Mouse (Mus musculus) urinary bladder, postnatal 36 days (tissue): ENCODE measurements at regions not wholly inside any gene's neighbourhood (a gene's known extent, or its start where the extent isn't known, plus 50 kb on each side); places are given as distances from the start of the nearest gene placed in this dataset.

ENCODE experiments used
- DNase-seq, 2 experiments: peaks; one replicate each; pipeline ENCODE4 v3.0.0; 2022; ENCODE audit warnings: low spot score in 2 of 2, mixed read lengths in 1 of 2

DNA sequence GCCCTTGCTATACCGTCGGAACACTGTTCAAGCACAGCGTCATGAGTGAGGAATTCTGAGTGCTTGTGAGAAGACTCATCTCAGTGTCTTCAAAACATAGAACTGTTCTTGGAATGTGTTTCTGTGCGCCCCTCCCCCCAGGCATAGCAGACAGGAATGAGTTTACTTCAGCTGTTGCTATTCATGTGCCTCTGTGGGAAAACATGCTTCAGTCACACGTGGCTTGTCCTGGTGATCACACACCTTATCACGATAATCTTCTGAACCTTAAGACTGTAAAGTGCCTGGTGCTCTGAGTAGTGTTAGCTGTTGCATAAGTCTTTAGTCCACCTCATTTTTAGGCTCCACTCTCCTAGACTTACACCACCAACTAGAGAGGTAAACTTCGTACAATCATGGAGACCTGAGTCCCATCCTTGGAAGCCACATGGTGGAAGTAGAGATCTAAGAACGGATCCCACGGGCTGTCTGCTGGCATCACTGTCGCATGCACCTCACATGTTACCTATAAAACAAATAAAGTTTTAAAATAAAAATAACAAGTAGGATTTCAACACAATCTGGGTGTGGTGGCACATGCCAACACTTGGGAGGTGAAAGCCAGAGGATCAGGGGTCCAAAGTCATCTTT is 1143.8 kb downstream of the 4930447A16Rik start:
- no peak for DNase-seq

DNA sequence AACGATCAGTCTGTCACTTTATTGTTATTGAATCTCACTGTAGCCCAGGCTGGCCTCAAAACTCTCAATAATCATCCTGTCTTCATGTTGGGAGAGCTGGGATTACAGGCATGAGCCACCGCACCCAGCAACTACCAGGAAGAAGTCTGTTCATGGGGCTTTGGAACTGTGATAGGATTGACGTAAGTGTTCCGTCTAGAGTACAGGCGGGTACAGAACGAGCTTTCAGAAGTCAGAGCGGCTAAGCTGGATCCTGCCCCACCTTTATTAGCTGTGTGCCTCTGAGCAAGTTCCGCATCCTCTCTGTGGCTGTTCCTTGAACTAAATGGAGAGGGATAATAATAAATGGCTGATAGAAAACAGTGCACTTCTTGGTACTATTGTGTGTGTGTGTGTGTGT is 1144.8 kb downstream of the 4930447A16Rik start:
- DNase-seq = no peak

DNA sequence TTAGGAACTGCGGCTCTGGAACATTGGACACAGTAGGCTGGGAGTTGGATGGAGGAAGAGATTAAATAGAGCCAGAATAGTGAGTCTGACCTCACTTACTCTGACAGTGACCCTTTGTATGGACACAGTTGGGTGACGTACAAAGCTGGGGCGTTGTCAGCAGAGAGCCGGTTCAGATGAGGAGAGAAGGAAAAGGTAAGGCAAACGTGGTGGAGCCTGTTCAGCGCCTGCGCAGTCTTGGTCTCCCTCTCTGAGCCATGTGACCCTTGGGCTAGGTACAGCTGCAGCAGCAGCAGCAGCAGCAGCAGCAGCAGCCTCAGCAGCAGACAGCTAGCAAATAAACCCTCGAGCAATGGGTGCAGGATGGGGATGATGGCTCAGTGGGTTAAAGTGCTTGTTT is 1145.4 kb downstream of the 4930447A16Rik start:
- DNase-seq = peak; percentile 24 to 28

DNA sequence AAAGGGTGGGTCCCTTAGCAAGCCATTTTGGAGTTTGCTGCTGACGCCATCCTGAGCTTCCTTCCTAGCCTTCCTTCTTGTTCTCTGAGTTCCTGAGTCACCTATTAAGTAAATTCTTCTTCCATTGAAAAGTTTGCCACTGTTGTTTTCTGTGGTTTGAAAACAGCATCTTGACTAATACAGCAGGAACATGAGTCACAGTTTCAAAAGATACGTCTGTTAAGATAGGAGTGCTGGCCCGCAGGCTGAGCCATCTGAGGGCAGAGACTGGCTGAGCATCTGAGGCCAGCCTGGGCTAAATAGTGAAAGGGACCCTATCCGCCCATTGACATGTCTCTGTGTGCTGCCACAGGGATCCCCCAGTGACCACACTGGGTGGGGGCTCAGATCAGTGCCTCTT is 1147.3 kb downstream of the 4930447A16Rik start:
- DNase-seq = no peak

DNA sequence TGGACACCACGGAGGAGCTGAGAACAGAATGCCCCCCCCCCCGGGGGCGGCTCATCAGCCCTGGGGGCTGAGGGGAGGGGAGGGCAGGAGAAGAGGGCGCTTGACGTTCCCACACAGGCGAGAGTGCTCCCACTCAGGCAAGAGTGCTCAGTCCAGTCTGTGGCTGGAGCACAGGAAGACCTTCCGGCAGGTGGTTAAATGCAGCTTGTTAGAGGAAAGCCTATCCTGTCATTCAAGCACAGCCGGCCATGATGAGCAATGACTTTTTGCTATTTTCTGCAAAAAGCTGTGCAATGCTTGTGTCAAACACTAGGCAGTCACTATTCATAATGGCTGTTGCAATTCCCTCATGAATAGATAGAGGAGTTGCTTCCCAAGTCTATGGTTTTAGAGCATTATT is 1149.1 kb downstream of the 4930447A16Rik start:
- DNase-seq = no peak

DNA sequence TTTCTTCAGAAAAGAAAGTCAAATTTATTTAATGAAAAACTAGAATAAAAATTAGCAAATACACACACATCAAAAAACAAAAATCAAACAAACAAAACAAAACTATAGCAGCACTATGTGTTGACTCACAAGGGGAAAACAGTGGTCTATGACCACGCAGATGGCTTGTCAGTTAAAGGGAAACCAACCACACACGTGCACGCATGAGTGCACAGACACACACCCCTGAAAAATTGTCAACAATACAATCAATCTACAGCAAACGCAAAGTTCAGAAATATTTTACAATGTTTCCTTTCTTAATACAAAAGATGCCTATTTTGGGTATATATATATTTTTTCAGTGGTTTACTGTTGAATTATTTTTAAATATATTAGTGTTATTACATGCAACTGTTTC is 1149.9 kb downstream of the 4930447A16Rik start:
- DNase-seq = no peak

DNA sequence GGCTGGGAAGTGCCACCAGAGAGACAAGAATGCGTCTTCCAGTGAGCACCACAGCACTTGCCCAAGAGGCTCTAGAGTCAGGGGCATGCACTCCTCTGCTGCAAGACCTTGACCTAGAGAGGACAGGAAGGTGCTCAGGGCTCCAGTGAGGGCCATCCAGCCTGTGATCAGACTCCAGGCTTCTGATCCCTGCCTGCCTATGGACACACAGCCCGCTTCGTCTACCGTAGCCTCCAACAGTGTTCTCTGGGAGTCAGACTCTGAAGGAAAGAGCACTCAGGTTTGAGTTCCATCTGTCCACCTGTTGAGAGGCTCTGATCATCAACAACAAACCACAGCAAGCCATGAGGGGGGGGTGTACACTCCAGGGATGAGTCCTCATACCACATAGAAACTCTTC is 1152.3 kb downstream of the 4930447A16Rik start:
- DNase-seq = no peak

DNA sequence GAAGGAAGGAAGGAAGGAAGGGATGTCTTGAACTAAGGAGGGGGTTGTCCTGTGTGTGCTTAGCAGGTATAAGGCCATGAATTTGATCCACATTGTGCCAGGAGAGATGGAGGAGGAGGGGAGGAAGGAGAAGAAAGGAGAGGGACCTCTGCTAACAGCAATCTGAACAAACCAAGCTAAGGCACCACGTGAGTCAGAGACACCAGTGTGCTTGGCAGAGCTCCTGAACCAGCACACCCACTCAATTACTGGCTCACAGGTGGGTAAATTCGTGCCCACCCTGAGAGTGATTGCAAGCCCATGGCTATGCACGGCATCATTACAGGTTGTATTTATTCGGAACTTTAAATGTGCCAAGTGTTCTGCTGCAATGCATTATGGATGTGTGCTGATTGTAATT is 1154.1 kb downstream of the 4930447A16Rik start:
- DNase-seq = no peak

DNA sequence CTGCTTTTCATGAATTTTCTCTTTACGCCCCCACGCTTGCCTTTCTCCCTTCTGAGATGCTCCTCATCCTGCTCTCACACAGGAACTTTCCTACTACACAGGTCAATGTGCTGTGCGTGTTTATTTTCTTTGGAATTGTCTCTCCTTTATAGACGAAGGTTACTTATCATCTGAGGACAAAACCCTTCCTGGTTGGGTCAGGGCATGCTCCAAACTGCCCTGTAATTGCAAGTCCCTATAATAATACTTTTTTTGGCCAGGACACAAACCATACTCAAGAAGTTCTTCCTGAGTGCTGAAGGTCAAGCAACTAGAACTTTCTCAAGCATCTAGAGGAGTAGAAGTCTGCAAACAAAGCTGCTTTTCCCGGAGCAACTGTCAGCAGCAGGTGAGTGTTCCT is 1158.1 kb downstream of the 4930447A16Rik start:
- no peak for DNase-seq

DNA sequence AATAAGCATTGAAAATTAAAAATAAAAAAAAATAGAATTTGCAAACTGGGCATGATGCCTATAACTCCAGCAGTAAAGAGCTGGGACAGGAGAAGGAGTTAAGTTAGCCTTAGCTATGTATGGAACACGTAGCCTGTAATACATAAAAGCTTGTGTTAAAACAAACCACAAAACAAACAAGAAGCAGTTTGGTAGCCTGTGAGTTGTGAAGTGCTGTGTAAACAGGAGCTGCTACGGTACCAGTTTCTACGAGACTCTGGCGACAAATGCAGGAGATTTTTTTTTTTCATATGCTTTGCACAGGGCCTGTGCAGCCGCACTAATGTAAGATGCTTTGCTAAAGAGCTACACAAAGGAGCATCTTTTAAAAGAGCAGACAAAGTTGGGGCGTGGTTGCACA is 1159.1 kb downstream of the 4930447A16Rik start:
- no peak for DNase-seq

DNA sequence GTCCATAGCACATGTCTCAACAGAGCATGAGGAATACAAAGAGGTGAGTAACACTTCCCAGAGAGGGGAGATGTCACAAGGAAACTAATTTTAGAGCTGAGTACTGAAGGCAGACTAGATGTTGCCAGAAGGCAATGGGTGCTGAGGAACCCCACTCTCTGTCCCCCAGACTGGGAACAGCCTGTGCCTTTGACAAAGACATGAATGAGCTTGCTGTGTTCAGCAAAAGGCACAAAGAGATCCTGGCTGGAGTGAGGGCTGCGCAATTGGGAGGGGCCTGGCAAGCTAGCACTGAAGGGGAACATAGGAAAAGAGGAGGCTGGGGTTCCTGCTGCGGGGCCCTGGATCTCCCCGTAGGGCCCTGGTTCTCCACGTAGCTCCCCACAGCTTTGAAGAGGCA is 1160.3 kb downstream of the 4930447A16Rik start:
- no peak for DNase-seq

DNA sequence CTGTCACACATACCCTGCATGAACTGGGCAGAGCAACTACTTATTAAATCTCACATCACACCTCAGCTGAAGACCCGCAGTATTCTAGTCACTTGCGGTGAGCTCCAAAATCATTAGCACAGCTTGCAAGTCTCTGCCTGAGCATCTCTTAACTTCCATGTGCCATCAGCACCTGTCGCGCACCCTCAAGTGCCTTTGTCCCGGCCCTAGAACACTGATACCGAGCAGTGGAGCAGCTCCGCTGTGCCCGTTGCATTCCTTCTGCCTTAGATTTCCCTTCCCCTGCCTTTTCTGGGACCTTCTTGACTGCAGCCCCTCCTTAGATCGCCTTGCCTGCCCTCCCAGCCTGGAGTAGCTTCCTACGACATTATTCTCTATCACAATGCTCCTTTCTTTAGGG is 1161.2 kb downstream of the 4930447A16Rik start:
- no peak for DNase-seq

DNA sequence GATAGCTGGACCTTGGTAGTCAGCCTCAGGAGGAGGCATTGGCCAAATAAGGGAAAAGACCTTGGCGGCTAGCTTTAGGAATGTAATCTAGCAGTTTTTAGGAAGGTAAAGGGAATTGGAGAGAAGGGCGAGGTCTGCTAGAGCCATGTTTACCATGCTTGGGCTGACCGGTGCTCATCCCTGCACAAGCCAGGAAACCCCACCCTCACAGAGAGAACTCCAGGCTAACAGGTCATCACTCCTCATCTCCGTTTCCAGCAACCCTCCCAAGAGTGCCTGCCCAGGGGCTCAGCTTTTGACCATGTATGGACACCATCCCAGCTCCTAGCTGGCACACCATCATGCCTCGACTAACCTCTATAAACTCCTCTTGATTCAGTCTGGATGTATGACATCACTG is 1162.9 kb downstream of the 4930447A16Rik start:
- no peak for DNase-seq

DNA sequence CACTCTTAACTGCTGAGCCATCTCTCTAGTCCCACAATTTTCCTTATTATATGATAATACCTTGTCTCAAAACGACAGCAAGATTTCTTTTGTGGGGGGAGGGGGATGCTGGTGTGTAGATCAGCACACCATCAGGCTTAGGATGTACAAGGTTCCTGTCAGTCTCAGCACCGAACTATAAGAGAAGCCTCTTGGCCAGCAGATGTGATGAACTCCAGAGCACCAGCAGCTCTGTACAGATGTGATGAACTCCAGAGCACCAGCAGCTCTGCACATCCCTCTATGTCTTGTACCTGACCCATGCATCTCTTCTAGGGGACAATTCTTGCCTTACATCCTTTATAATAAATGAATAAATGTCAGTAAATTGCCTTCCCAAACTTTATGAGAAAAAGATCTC is 1163.7 kb downstream of the 4930447A16Rik start:
- DNase-seq = no peak

DNA sequence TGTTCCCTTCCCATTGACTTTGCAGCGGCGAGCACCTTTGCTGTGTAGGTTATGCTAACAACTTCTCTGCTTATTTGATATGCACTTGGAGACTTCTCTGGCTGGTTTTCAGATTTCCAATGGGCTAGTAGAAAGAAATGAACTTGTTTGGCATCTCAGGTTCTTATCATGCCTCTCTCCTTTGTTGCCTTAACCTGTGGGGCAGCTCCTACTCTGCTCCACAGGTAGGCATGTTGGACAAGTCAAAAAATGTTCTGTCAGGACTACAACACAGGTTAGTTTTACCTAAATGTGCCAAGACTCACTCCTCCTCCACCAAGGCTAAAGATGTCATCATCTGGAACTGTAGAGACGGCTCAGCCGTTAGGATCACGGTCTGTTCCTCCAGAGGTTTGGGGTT is 1164.3 kb downstream of the 4930447A16Rik start:
- no peak for DNase-seq

DNA sequence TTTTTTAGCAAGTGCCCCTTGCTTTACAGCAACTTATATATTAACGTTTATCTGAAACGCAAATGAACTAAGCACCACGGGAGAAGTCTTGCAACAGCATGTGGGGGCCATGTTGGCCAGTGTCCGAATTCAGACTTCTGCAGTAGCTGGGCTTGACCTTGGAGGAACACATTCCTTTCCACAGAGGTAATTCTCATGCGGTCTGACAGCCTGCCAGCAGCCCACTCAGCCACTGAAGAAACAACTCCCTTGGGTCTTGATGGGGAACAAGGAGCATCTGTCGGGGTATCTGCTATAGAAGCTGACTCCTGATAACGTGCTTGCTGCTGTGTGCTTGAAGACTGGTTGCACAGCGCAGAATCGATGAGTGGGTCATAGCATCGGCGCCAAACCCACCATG is 1168.7 kb downstream of the 4930447A16Rik start:
- DNase-seq = peak in 1 of 2 experiments; percentile 13

DNA sequence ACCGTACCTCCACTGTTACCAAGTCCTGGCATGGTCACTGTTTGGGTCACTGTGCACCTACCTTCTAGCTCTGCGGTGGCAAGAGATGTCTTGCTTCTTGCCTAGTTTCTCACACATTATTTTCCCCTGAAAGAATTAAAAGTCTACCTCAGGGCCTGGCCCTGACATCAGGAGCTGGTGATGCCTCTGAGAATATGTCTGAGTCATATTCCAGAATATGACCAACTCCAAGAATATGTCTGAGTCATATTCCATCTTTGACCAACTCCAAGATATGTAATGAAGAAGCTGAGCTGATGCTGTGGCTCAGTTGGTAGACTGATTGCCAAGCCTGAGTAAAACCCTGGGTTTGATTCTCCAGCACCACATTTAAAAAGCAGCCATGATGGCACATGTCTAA is 1169.4 kb downstream of the 4930447A16Rik start:
- DNase-seq = no peak

DNA sequence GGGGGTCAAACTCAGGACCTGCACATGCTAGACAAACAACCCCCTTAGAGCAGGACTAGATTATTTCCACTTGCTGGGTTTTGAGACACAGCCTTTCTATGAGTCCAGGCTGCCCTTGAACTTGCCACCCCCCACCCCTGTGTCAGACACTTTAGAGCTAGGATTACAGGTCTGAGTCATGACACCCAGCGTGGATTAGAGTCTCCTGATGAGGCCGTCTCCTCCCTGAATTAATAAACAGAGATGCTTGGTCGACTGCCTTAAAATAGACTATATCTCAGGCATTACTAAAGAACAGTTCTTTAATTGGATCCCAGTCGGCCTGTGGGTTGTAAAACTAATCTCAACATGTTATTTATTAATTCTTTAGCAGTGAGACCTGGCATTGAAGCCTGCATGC is 1170.5 kb downstream of the 4930447A16Rik start:
- DNase-seq = no peak

DNA sequence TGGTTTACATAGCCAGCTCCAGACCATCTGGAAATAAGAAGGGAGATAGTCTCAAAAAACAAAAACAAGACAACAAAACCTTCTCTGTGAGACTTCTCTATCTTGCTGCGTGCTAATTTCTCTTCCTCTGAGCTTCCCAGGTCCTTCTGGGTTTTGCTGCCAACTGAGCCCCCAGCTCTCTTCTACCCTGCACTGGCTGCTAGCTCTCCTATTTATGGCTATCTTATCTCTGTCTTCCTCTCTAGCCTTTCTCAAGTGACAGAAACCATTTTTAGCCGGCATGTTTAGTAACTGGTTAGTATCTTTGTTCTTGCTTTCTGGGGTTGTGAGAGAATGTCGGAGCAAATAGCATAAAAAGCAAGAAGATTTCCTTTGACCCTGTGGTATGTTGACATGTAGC is 1172.1 kb downstream of the 4930447A16Rik start:
- no peak for DNase-seq

DNA sequence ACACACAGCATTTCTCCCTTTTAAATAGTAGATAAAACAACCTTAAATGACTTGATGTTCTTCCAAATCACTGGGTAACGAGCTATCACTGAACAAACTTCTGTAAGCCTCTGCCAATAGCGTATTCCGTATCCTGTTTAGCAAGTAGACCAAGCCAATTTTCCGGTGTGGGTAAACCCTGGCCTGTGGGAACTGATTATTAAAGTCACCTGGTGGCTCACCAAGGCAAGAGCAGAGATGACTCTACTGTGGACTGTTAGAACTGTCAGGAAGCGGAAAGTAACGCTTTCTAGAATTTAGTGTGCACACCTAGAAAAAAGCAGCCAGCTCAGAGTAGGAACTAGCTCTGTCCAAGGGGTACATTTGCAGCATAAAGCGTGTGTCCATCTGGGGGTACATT is 1176.1 kb downstream of the 4930447A16Rik start:
- DNase-seq = no peak

DNA sequence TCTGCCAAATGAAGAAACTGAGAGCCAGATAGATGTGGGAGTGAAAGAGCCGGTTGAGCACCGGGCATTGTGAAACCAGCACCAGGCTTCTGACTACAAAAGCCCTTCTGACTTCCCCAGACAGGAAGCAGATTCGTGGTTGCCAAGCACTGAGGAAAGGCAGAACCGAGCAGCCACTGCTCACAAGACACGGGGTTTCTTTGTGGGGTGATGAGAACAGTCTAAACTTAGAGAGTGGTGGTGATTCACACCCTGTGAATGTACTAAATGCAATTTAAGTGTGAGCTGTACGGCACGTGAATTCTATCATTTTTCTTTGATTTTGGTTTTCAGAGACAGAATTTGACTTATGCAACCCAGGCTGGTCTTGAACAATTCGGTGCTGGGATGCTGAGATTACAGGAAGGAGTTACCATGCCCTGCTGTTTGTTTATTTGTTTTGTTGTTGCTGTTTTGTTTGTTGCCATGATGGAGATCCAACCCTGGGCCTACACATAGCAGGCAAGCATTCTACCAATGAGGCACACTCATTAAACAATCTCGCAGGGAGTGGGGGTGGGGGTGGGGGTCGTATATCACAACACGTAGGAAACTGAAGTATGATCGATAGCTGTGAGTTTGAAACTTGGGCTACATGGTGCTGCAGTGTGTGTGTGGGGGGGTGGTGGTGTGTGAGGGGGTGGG is 1177.0 kb downstream of the 4930447A16Rik start:
- peak; percentile 3 to 22 for DNase-seq

DNA sequence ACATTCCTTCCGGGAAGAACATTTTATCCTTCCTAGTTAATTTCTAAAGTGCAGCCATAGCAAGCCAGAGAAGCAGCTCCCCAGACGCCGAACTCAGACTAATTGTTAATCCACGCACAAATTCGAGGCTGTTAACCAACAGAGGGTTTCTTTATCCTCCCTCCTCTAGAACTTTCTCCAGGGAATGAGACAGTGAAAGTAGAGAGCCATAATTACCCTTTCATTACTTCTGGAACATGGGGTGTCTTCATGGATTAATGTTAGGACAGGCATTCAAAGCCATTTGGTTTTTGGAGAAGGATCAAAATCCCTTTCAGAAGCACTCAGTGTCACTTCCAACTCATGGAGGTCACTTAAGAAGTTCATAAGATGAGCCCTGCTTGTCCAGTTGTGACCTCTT is 1178.6 kb downstream of the 4930447A16Rik start:
- DNase-seq = no peak

DNA sequence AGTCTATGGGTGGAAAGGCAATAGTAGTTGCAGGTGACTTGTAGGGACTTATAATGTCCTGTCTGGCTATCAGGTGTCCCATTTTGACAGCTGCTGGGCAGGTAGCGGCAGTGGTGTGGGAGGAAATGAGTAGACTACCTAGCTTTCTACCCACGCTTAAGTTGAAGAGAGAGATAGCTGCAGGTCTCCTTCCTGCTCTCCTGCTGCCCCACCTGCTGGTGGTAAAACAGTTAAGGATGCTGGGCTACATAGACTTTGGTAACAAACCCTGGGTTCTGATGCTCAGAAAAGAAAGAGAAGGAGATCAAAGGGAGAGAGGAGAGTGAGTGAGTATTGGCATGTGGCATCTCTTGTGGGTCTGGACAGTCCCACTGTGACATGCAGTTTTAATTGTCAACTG is 1182.0 kb downstream of the 4930447A16Rik start:
- DNase-seq = peak; percentile 9 to 12
